ENCODE assay signal across 18 mouse cellular contexts in genomic region chr4:68056813-68057578, GRCm38 (mm10).
"Had no signal": no experiment of that assay in that cellular context is flagged by ENCODE, and none has a peak within 500 bp of the region (broad histone marks: within the 10 kb centered on the region; RNA-seq: fewer than 3 reads in every experiment).

No protein-coding gene starts in this region.

- H3K9ac ChIP-seq: liver, embryonic 13.5 days; midbrain, embryonic 13.5 days; neural tube, embryonic 12.5 days; neural tube, embryonic 15.5 days; stomach, embryonic 15.5 days had no signal

- H3K4me1 ChIP-seq: liver, embryonic 13.5 days; megakaryocyte, embryonic 14.5 days; midbrain, embryonic 10.5 days; midbrain, embryonic 13.5 days; neural tube, embryonic 12.5 days; neural tube, embryonic 15.5 days; stomach, embryonic 15.5 days had no signal

- H3K27me3 ChIP-seq: liver, embryonic 13.5 days; megakaryocyte, embryonic 14.5 days; midbrain, embryonic 13.5 days; neural tube, embryonic 12.5 days; neural tube, embryonic 15.5 days; stomach, embryonic 15.5 days had no signal

- H3K27ac ChIP-seq: layer of hippocampus, adult 2 months; liver, embryonic 13.5 days; midbrain, embryonic 10.5 days; midbrain, embryonic 13.5 days; neural tube, embryonic 12.5 days; neural tube, embryonic 15.5 days; stomach, embryonic 15.5 days had no signal

- DNase-seq: kidney, adult 9 months; kidney, postnatal 14 days; layer of hippocampus, adult 9-11 months; liver, embryonic 13.5 days; lung, adult 2 months; lung, postnatal 36 days; right cerebral cortex, adult 18-20 months; right cerebral cortex, postnatal 14 days; spleen, adult 18-20 months; thymus, postnatal 25 days had no signal

- H3K9me3 ChIP-seq: liver, embryonic 13.5 days; megakaryocyte, embryonic 14.5 days; midbrain, embryonic 10.5 days; midbrain, embryonic 13.5 days; neural tube, embryonic 12.5 days; neural tube, embryonic 15.5 days; stomach, embryonic 15.5 days had no signal

- H3K4me2 ChIP-seq: liver, embryonic 13.5 days; midbrain, embryonic 13.5 days; neural tube, embryonic 12.5 days; neural tube, embryonic 15.5 days; stomach, embryonic 15.5 days had no signal

- H3K36me3 ChIP-seq: liver, embryonic 13.5 days; midbrain, embryonic 10.5 days; midbrain, embryonic 13.5 days; neural tube, embryonic 12.5 days; neural tube, embryonic 15.5 days; stomach, embryonic 15.5 days had no signal

- H3K4me3 ChIP-seq: layer of hippocampus, adult 2 months; liver, embryonic 13.5 days; megakaryocyte, embryonic 14.5 days; midbrain, embryonic 10.5 days; midbrain, embryonic 13.5 days; neural tube, embryonic 12.5 days; neural tube, embryonic 15.5 days; stomach, embryonic 15.5 days had no signal

- ATAC-seq: lung, postnatal 0 days; midbrain, embryonic 13.5 days had no signal
